Mouse (Mus musculus): ENCODE data around the gene Itpkb.

- TF ChIP-seq CTCF (IDR thresholded peaks at IDR 0.05; ENCODE audit: extremely low read depth, insufficient read depth, low read length) (no peak), POLR2A (IDR thresholded peaks at IDR 0.05; ENCODE audit: extremely low read depth, insufficient read depth, low read length) (no peak)
Measured at GRCm38 (mm10) chr1:180464357-180464756, 134.1 kb downstream of the Itpkb start.

Measured in cortical plate, adult 2 months (tissue).